Mouse (Mus musculus) G1E (cell line): Measurements from ENCODE around the gene Sqor.

ENCODE experiments used
- CTCF ChIP-seq: IDR thresholded peaks from 2 replicates; pipeline ENCODE4 v1.5.1; 2012; ENCODE audit warnings: low read depth, low read length, inconsistent platforms, mixed read lengths
- GATA1 ChIP-seq: IDR thresholded peaks from 2 replicates; pipeline ENCODE4 v1.6.1; 2012; ENCODE audit warnings: borderline replicate concordance, low read length, inconsistent platforms, mixed read lengths

DNA sequence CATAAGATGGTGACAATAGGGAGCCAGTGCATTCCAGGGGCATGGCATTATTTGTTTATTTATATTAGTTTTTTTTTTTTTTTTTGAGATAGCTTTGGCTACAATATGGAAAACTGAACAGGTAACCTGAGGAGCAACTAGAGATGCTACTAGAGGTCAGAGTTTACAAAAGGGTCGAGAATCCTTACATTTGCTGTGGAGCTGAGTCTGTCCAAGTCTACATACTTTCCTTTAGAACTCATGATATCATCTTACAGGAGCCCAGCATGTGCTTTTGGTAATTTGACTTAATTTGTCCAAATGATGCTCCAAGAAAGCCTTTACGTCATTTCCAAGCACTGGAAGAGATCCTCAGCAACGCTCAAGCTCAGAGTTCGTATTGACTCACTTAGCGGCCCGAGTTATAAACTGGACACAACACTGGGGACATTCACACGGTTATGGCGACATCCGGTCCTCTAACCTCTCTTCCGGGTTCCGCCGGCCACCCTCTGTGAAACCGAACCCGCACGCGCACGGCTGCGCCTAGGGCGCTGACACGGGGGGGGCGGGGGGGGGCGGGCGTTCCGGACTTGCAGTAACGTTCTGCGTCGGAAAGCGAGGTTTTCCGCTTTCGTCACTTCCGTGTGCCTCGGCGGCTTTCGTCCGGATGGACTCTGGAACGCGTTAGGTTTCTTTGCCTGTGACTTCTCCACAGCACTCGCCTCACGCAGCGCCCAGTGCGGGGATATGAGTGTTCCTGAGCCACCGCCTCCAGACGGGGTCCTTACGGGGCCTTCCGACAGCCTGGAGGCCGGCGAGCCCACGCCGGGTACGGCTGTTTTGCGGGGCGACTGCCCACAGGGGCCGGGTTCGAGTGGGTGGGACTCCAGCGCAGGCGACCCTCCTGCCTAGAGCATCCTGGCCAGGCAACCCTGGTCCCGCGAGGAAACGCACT, 26.9 kb upstream of the Sqor start, which contains the start of gene Bloc1s6:
- TF ChIP-seq CTCF (no peak), GATA1 (no peak)
